Mouse (Mus musculus): ENCODE results near the gene Olfr457.

GRCm38 (mm10) chr6:42470542-42470941, 5.6 kb downstream of the Olfr457 start:
- no peak for TF ChIP-seq CTCF (conservative IDR thresholded peaks at IDR 0.05; ENCODE audit: low read length)
- no peak for TF ChIP-seq POU5F1 (IDR thresholded peaks at IDR 0.05; ENCODE audit: borderline replicate concordance, low read length)
